Mouse (Mus musculus) liver, postnatal 0 days (tissue): Measurements from ENCODE around the gene Sh3bgr. TPM values are rescaled to one million over a fixed set of nuclear protein-coding genes. Genes with fewer than 3 reads are reported as not detected.

ENCODE experiments used
- ATAC-seq: fragments of 200-750 bp; cut with Nextera tagmentation; 2 replicates; pipeline ENCODE4 v1.8.0; 2017; ENCODE audit warnings: mild to moderate bottlenecking, moderate library complexity
- DNase-seq: peaks from one replicate; pipeline ENCODE4 v3.0.0-alpha.2; 2016
- H3K27ac ChIP-seq: fragments of 300-500 bp; sonication (generic); 2 replicates; pipeline ENCODE4 v1.5.1; 2014; ENCODE audit warnings: antibody characterized with exemption, moderate library complexity, mild to moderate bottlenecking, low read depth
- H3K27me3 ChIP-seq: fragments of 300-500 bp; sonication (generic); 2 replicates; pipeline ENCODE4 v1.6.1; 2014; ENCODE audit warnings: low read length, control low read depth, mixed read lengths; ENCODE audit not compliant: insufficient read depth
- H3K36me3 ChIP-seq: fragments of 300-500 bp; sonication (generic); replicated peaks from 2 replicates; pipeline ENCODE4 v1.6.1; 2014; ENCODE audit warnings: mild to moderate bottlenecking, control low read depth, low read length, moderate library complexity, mixed read lengths; ENCODE audit not compliant: insufficient read depth
- H3K4me1 ChIP-seq: fragments of 300-500 bp; sonication (generic); 2 replicates; pipeline ENCODE4 v1.6.1; 2014; ENCODE audit warnings: antibody characterized with exemption, mild to moderate bottlenecking, control low read depth; ENCODE audit not compliant: insufficient read depth
- H3K4me2 ChIP-seq: fragments of 300-500 bp; sonication (generic); 2 replicates; pipeline ENCODE4 v1.6.1; 2014; ENCODE audit warnings: low read depth, mild to moderate bottlenecking, low read length, moderate library complexity, mixed read lengths
- H3K4me3 ChIP-seq: fragments of 300-500 bp; sonication (generic); 2 replicates; pipeline ENCODE4 v1.5.1; 2014; ENCODE audit warnings: low read depth, low read length
- H3K9ac ChIP-seq: fragments of 300-500 bp; sonication (generic); replicated peaks from 2 replicates; pipeline ENCODE4 v1.6.1; 2014; ENCODE audit warnings: mild to moderate bottlenecking, moderate library complexity
- H3K9me3 ChIP-seq: fragments of 300-500 bp; sonication (generic); 2 replicates; pipeline ENCODE4 v1.6.1; 2016; ENCODE audit warnings: mild to moderate bottlenecking, control low read depth, low read length, mixed read lengths
- CTCF ChIP-seq: sonication (generic); IDR thresholded peaks from 2 replicates; pipeline ENCODE4 v1.5.1; 2016; ENCODE audit warnings: antibody characterized with exemption, low read depth
- EP300 ChIP-seq: IDR thresholded peaks from 2 replicates; pipeline ENCODE4 v1.6.1; 2016; ENCODE audit warnings: antibody characterized with exemption, low read depth, mild to moderate bottlenecking
- WGBS: fragments of 180-500 bp; shearing (Covaris S2); extraction: QIAGEN DNeasy Blood & Tissue Kit; methylation state at CpG from one replicate; pipeline ENCODE4 v1.1.7; 2014; ENCODE audit not compliant: insufficient replicate concordance; 5-methylcytosine and 5-hydroxymethylcytosine counted together
- polyA plus RNA-seq: library from polyadenylated mRNA; unstranded; fragments of >200 nt; fragmentation: Nextera tagmentation; extraction: Ambion mirVana; gene quantifications from 2 replicates; pipeline ENCODE4 v1.2.1, GENCODE M21; 2015

Sh3bgr gene
- polyA plus RNA-seq, 1 experiment from 2014 or later = not detected

- Histone ChIP-seq H3K27me3 (no peaks in the 10 kb centered on the region), H3K9ac (no peak overlapping the region), H3K9me3 (no peaks in the 10 kb centered on the region), H3K36me3 (no peaks in the 10 kb centered on the region), H3K27ac (no peak overlapping the region), H3K4me2 (no peak overlapping the region), H3K4me3 (no peak overlapping the region), H3K4me1 (no peaks in the 10 kb centered on the region)
- ATAC-seq (no peak), DNase-seq (no peak)
- no peak for TF ChIP-seq EP300
- no peak for TF ChIP-seq CTCF
- 83% methylated on average over 8 of the region's 8 CpGs for WGBS
Measured at GRCm38 (mm10) chr16:96233996-96234395, 33.7 kb downstream of the Sh3bgr start.

DNA sequence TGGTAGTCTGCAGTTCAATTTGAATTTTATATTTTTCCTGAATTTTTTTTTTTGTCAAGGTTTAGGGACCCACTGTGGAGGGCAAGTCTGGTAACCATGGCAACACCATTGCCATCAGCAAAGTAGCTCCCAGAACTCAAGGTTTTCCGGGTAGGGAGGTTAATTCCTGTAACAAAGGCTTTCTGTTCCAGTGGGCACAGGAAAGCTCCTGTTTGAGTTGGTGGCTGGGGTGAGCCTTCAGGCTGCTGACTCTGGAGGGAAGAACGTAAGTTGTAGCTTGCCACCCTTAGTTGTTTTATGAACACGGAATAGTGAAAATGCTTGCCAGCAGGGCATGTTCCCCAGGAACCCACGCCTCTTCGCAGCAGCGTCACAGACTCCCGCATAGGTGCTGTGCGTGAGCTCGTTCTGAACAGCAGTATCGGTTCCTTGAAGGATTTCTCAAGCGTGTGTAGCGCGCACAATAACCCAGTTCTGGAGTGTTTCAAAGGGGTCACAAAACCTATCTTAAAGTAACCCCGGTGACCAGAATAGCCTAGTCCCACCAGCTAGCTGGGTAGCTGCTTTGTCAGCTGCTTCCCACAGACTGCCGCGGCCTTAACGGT, 35.2 kb downstream of the Sh3bgr start, which contains the start of gene B3galt5:
Gene B3galt5 (plus strand): TSS at position 436 of the 605 bp plus-strand sequence.
- Histone ChIP-seq H3K36me3 (no peaks in the 10 kb centered on the region), H3K4me1 (no peaks in the 10 kb centered on the region), H3K9me3 (no peaks in the 10 kb centered on the region), H3K9ac (no peak within 1 kb of the TSS), H3K27ac (no peak within 1 kb of the TSS), H3K4me3 (no peak within 1 kb of the TSS), H3K4me2 (no peak within 1 kb of the TSS), H3K27me3 (no peaks in the 10 kb centered on the region)
- ATAC-seq (no peak), DNase-seq (no peak)
- TF ChIP-seq EP300 = no peak
- TF ChIP-seq CTCF = no peak
- 78% methylated on average over 17 of the region's 17 CpGs for WGBS

- H3K4me1 ChIP-seq = no peaks in the 10 kb centered on the region
- no peak overlapping the region for H3K4me3 ChIP-seq
- peaks cover 7% of the 10 kb centered on the region; the same call in 1 of the 2 replicates for H3K9me3 ChIP-seq
- no peak for ATAC-seq
- H3K9ac ChIP-seq = no peak overlapping the region
- H3K27me3 ChIP-seq = no peaks in the 10 kb centered on the region
- H3K36me3 ChIP-seq = no peaks in the 10 kb centered on the region
- no peak for TF ChIP-seq CTCF
- no peak for TF ChIP-seq EP300
- 80% methylated on average over 6 of the region's 6 CpGs for WGBS
- no peak for DNase-seq
- H3K27ac ChIP-seq = no peak overlapping the region
- H3K4me2 ChIP-seq = no peak overlapping the region
Measured at GRCm38 (mm10) chr16:96244496-96244895, 44.2 kb downstream of the Sh3bgr start.

GRCm38 (mm10) chr16:96249635-96250034, 49.4 kb downstream of the Sh3bgr start:
- ATAC-seq (no peak), DNase-seq (no peak)
- peaks cover 7% of the 10 kb centered on the region; the same call in 1 of the 2 replicates for H3K9me3 ChIP-seq
- H3K27me3 ChIP-seq = no peaks in the 10 kb centered on the region
- no peak overlapping the region for H3K4me3 ChIP-seq
- H3K4me2 ChIP-seq = no peak overlapping the region
- no peaks in the 10 kb centered on the region for H3K36me3 ChIP-seq
- no peaks in the 10 kb centered on the region for H3K4me1 ChIP-seq
- TF ChIP-seq EP300 (no peak), CTCF (no peak)
- H3K27ac ChIP-seq = no peak overlapping the region
- 77% methylated on average over 7 of the region's 7 CpGs for WGBS
- no peak overlapping the region for H3K9ac ChIP-seq

GRCm38 (mm10) chr16:96252146-96252545, 51.9 kb downstream of the Sh3bgr start:
- Histone ChIP-seq H3K27ac (no peak overlapping the region), H3K9ac (no peak overlapping the region), H3K4me3 (no peak overlapping the region), H3K9me3 (peaks cover 4% of the 10 kb centered on the region; the same call in 1 of the 2 replicates), H3K36me3 (no peaks in the 10 kb centered on the region), H3K4me1 (no peaks in the 10 kb centered on the region), H3K4me2 (no peak overlapping the region), H3K27me3 (no peaks in the 10 kb centered on the region)
- WGBS = 82% methylated on average over 1 of the region's 1 CpGs
- DNase-seq (no peak), ATAC-seq (no peak)
- TF ChIP-seq CTCF = no peak
- no peak for TF ChIP-seq EP300

DNA sequence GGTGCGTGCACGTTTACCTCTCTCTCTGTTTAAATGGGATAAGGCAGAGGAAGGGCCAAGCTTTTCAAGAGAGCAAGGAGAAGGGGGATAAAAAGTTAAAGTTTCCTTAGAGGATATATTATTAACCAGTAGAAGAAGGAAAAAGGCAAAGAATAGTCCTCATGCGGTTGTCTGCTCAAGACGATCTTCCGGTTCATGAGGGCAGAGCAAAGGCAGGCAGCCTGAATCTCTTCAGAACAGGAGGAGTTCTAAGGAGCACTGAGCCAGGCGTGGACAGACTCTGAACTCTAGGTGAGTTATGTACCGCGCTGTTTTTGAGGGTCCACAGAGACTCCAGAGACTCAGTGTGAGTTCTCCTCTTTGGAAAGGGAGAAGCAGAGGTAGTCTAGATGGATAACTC, 58.2 kb downstream of the Sh3bgr start:
- WGBS = 76% methylated on average over 8 of the region's 8 CpGs
- DNase-seq (no peak), ATAC-seq (no peak)
- Histone ChIP-seq H3K27ac (no peak overlapping the region), H3K27me3 (no peaks in the 10 kb centered on the region), H3K4me2 (no peak overlapping the region), H3K9ac (no peak overlapping the region), H3K4me3 (no peak overlapping the region), H3K9me3 (no peaks in the 10 kb centered on the region), H3K4me1 (no peaks in the 10 kb centered on the region), H3K36me3 (no peaks in the 10 kb centered on the region)
- no peak for TF ChIP-seq CTCF
- no peak for TF ChIP-seq EP300

DNA sequence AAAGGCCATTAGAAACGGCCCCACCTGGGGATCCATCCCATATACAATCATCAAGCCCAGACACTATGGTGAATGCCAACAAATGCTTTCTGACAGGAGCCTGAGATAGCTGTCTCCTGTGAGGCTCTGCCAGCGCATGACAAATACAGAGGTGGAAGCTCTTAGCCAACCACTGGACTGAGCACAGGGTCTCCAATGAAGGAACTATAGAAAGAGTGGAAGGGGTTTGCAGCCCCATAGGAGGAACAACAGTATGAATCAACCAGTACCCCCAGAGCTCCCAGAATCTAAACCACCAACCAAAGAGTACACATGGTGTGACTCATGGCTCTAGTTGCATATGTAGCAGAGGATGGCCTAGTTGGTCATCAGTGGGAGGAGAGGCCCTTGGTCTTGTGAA, 71.5 kb downstream of the Sh3bgr start:
- 75% methylated on average over 2 of the region's 2 CpGs for WGBS
- Histone ChIP-seq H3K27ac (no peak overlapping the region), H3K36me3 (no peaks in the 10 kb centered on the region), H3K9ac (no peak overlapping the region), H3K9me3 (no peaks in the 10 kb centered on the region), H3K4me2 (no peak overlapping the region), H3K4me1 (no peaks in the 10 kb centered on the region; the same call in 1 of the 2 replicates), H3K4me3 (no peak overlapping the region), H3K27me3 (no peaks in the 10 kb centered on the region)
- DNase-seq (no peak), ATAC-seq (no peak)
- TF ChIP-seq EP300 = no peak
- TF ChIP-seq CTCF = no peak
